Mouse (Mus musculus) gastrocnemius, adult 18-20 months (tissue): ENCODE measurements around the gene Nhsl1. TPM values are rescaled to one million over a fixed set of nuclear protein-coding genes. Genes with fewer than 3 reads are reported as not detected.
"Not testable (repeated sequence)": the region's sequence is repeated elsewhere in the genome, so short reads cannot be mapped to it uniquely, and the experiment has no call there.

ENCODE experiments used
- DNase-seq: peaks from one replicate; pipeline ENCODE4 v3.0.0; 2021; ENCODE audit warnings: low spot score
- total RNA-seq, 2 experiments: library from RNA; stranded (reverse); gene quantifications; 2 replicates each; pipeline ENCODE4 v1.2.3; 2021

Nhsl1 gene
- total RNA-seq, 2 experiments from 2014 or later: 5.8 to 6.3 TPM

DNA sequence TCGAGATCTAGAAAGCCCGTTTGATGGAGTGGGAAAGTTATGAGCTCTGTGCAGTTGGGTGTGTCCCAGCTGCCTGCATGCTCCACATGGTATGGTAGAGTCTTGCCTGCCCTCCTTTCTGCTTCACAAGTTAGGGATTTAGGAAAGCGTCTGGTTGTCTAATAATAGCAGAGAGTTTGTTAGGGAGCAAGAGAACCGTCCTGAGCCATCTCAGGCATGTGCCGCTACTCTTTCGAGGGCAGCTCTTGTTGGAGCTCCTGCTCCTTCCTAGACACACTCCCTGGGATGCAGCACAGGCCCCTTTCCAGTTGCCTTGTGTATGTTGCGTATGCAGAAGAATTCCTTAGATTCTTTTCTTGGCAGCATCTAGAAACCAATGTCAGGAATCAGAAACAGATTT is 117.2 kb downstream of the Nhsl1 start:
- no peak for DNase-seq

DNA sequence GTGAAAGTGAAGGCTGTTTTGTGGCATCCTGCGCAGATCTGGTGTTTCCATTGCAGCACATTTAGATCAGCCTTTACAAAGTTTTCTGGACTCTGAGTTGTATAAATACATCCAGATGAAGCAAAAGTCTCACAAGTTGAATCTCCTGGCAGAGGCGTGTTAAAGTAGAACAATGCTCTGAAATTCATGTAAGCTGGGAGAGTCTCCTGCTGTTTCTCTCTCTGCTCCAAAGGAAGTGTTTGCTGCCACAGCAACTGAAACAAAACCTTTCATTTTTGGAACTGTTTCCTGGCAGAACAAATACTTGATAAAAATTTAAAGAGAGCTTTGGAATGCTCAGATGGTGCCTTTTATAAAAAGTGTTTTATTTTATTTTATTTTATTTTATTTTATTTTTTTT is 118.8 kb downstream of the Nhsl1 start:
- DNase-seq: no peak

DNA sequence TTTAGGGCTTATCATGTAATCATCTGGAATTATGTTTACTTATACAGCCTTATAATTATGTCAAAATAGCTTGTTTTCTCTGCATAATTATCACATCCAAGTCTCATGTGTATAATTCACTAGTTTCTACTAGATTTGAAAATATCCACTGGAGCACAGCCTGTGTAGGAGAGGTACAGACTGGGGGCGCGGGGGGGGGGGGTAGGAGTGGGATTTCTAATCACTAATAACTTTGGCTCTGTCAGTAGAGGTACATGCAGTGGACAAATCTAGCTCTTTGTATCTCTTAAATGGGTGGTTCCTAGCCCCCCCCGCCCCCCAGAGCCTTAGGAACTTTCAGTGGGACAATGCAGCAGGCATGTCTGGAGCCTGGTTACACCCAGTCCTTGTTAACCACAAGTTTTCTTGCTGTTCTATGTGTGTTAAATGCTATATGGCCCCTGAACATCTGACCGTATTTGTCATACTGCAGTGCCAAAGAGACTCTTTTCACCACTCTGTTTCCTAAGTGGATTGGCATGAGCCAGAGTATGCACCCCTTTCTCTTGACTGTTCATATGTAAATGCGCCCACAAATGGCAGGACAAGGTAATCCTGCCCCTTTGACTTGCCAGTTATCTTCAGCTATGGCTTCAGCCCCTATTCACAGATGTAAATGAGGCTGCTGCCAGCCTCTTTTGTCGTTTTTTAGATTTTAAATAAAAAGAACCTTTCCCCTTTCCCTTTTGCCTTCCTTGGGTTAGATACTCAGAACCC is 127.0 kb downstream of the Nhsl1 start:
- DNase-seq: no peak

DNA sequence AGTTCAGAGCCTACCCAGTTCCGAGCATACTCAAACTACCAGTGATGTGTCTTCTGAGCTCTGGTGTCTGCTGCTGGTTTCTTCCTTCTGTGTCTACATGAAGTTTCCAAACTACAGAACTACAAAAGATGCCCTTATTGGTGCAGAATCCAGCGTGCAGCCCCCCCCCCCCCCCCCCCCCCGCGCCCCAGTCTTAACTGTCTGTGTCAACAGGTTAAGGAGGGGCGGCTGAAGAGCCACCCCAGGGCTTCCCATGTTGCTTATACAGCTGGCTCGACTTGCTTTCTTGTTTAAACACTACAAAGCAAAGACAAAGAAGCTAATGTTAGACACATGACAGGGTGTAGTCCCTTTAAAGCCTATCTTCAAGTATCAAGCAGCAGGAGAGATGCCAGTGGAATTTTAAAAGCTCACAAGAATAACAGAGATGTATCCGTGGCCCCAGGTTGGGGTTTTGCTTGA is 127.6 kb downstream of the Nhsl1 start:
- DNase-seq: no peak

DNA sequence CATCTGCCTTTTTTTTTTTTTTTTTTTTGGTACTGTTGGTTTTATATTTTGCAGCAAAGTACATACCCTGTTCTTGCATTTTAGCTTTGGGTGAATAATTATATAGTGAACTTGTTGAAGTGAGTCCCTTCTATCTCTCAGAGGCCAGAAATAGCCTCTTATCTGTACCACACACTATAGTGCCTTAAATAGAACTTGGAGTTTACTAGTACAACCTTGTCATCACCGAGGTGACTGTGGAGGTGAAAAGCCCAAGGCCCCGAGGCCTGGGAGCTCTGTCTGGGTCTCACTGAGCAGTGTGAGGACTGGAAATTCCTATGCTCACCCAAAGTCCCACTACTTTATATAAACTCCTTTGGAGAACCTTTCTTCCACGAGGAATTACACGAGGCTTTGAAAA is 128.5 kb downstream of the Nhsl1 start:
- DNase-seq: no peak

DNA sequence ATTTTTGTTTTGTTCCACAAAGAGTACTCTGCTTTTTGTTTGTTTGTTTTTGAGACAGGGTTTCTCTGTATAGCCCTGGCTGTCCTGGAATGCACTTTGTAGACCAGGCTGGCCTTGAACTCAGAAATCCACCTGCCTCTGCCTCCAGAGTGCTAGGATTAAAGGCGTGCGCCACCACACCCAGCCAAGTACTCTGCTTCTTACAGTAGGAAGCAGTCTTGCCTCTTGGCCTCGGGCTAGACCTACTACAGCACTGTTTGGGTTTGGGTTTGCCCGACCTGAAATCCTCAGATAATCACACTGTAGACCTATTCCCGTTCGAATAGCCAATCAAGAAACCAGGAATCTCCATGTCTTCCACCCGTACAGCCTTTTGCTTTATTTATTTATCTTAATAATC is 130.1 kb downstream of the Nhsl1 start:
- DNase-seq: not testable (repeated sequence)

DNA sequence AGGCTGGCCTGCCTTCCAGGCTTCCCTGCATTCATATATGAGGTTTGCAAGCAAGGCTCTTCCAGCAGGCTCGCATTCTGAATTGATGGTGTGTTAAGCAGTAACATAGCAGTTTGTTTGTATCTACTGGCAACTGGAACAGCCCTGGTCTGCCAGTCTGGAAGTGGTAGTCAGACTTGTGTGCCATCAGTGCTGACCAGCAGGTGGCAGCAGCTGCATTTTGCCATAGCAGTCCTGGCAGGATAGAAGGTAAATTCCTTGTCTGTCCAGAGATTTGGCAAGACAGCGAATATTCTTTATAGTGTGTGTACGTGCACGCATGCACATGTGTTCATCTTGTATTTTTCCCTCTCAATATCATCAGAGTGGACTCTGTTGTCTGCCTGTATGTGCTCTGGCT is 134.6 kb downstream of the Nhsl1 start:
- peak; percentile 76 for DNase-seq

DNA sequence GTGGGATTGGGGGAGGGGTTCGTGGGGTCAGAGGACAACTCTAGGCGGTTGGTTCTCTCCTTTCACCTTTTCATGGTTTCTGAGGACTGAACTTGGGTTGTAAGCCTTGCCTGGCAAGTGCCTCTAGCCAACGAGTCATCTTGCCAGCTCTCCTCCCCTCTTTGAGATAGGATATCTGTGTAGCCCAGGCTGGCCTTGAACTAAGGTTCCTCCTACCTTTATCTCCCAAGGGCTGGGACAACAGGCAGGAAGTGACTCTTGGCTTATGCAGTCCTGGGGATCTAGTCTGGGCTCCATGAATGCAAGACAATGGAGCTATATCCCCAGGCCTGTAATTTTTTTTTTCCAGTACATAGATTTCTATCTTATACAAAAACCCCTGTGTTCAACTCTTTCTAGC is 135.4 kb downstream of the Nhsl1 start:
- DNase-seq: no peak

DNA sequence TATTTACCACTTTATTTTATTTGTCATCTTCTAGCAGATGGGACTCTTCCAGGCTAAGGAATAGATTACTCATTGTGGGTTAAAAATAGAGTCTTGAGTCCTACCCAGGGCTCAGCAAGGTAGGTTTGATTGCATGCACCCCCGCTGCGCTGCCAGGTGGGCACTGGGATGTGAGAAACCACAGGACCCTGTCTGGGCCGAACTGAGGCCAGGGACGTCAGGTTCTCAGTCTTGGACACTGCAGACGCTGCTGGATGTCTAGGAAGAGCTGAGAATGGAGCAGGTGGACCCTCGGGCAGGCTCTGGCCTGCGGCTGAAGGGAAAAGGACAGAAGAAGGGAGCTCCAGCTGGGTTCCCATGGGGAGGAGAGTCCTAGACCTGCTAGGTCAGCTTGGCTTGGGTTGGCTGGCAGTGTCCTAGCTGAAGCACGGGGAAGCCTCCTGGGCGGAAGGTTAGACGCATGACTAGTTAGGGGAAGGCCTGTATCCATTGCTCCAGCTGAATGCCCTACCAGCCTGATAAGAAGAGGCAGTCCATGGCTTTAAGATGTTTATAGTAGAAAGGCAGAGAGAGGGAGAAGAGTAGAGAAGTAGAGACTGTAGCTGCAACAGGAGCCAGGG is 136.6 kb downstream of the Nhsl1 start:
- DNase-seq: no peak

DNA sequence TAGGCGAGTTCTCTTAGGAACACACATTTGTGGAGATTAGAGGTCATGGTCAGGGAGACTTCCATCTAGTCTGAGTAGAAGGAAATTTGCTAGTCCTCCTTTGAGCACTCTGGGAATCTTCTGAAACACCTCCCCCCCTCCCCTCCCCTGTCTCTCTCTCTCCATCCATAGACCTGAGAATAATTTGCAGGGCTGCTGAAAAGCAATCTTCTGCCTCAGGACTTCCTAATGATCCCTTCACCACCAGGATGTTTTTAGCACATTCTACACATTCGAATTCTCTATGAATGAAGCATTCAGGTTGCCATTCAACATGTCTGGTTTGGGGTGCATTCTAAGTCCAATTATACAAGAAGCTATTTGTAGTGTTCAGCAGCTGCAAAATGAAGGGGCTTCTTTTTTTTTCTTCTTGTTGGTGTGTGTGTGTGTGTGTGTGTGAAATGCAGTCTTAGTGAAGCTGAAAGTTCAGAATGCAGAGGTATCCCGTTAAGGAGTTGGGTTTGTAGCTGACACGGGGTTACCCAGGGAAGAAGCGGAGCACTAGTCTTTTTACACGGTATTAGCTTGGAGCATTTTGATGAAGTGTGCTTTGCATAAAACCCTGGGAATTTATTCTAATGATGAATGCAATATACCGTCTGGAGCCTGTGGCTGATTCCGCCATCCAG is 139.2 kb downstream of the Nhsl1 start:
- DNase-seq: no peak

DNA sequence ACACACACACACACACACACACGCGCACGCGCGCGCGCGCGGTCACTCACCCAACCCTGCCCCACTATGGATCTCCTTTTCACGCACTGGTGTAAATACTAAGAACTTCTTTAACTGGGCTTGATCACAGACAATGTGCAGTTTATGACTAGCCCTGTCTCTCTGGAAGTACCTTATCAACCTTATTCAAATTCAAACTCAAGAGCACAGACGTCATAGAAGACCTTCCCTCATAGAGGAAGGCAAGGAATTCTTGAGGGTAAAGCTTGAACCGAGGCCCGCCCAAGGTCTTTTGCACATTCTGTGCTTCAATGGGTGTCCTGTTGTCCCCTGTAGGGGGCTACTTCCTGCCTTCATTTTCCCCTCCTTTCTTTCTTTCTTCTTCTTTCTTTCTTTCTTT is 142.6 kb downstream of the Nhsl1 start:
- DNase-seq: no peak

DNA sequence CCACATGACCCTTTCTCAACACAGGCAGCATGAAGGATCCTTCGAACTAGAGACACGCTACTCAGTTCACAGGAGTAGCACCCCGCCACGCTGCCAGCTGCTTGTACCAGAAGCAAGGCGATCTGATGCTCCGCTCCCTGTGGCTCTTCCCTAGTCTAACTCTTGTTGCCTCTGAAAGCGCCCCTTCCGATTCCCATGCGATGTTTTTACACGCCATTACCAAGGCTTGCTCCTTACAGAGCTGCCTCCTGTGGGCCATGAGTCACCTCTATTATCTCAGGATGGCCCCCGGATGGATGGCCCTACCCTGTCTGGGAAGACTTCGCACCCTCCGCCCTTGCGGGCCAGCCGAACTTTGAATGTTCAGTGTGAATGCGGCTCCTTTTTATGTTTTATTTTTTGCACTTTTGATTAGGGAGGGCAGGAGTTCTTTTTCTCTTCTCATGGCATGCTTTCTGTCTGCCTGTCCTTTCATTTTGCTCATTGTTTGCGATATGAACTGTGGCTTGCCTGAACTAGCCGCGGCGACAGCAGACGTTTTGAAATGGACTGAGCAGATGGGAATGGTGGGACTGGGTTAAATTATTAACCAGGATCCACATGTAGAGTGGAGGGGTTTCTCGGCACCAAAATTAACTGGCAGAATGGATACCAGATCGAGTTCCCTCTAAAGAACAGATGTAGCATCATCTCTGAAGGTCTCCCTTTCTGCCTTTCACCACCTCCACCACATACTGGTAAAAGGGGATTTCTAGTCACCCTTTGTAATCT is 144.5 kb downstream of the Nhsl1 start:
- no peak for DNase-seq

DNA sequence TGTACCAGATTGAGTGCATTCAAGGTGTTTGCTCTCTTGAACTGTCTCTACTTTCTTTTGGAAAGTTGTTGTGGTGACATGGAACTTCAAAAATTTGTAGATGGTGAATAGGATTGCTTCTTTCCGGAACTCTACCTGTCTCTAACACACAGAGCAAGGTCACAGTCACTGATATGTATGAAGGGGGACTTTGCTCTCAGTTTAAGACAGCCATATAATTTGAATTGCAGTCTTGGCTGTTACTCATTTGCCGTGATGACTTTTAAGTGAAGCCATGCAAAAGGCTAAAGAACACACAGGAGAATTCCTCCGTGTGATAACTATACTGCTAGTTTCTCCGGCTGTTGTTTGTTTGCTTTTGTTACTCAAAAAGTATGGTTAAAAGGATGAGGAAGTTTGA is 149.6 kb downstream of the Nhsl1 start:
- DNase-seq: no peak

DNA sequence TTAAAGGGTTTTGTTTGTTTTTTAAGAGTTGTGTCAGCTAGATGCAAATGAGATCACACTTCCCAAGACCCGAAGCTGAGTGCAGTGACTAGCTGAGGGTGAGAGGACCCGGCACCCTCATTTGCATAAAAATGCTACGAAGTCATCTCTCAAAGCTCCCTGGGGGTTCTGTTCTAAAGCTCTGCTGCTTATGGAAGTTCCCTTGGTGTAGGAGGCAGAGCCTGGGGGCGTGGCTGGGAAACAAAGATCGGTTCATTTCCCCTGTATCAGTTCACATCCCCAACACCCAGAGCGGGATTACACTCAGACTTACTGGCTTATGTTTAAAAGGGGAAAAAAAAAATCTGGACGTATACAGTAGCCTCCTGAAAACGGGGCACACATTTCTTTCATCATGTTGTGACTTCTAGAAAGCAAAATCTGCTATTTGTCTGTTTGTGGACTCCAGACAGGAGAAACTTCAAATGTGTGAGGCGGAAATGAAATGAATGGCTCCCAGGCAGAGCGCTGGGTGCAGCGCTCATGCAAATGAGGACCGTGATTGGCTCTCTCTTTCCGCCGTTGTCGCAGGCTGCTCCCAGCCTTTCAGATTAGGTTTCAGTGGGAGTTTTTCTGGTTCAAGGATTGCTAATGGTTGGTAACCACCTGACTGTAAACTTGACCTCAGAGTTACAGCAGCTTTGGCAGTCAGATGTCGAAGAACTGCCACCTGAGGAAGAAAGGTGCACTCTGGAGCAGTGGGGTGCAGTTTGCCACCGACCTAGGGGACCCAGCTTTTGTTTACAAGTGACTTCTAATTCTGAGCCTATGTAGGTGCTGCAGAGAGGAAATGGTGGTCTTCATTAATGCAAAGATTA is 150.7 kb downstream of the Nhsl1 start:
- DNase-seq: peak; percentile 17

DNA sequence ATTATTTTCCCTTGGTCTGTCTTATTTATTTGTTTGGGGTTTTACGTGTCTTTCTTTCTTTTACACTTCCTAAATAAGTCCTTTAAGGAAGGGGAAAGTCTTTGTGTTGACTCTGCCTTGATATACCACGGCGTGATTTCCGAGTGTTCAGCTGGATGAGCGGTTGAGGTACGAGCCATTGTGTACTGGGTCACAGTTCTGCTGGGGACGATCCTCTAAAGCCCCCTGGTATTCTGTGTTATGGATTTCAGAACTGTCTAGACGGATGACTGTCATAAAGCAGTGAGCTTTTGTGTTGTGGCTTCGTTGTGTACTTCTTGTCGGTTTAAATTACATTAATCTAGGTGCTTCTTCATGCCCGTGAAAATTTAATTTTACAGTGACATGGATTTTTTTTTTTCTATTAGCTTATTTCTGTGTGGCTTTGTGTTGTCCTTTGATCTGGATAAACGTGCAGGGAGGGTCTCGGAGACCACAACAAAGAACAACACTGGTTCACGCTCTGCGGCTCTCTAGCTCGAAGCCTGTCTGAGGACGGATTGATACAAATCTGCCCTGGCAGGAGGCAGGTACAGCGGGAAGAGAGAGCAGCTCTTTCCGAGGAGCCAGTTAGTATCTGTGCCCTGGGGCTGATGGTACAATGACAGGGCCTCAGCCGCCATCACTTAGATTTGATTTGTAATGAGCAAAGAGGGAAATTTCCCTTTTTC is 151.7 kb downstream of the Nhsl1 start:
- no peak for DNase-seq

DNA sequence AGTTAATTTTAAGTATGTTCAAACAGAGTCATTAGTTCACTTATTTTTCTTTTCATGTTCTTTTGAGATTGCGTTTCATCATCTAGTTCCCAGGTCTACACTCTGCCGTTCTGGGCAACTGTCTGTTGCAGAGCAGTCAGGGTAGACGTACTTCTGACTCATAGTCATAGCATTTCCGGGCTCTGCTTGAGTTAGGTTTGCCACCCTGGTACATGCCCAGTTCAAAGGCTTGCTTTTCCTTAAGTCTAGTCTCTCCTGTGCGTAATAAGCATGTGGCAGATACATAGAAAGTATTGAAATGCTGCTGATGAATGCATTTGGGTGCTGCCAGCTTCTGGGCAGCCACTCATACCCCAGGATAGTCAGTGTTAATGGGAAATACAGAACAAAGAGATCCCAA is 152.9 kb downstream of the Nhsl1 start:
- no peak for DNase-seq

DNA sequence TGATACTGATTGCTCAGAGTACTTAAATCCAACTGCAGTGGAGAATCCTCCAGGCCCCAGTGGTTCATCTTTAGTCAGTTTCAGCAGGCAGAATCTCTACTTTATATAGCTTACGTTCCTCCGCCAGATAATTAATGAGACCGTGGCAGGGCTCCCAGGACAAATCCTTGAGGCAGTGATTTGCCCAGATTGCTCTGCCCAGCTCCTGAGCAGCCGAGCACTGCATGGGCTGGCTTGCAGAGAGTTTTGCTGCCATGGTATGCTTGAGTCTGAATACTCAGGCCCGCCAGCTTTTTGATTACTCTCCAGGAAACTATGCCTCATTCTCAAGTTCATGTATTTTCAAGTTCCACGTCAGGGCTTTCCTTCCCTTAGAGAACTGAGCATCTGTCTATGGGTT is 156.3 kb downstream of the Nhsl1 start:
- DNase-seq: peak; percentile 34

DNA sequence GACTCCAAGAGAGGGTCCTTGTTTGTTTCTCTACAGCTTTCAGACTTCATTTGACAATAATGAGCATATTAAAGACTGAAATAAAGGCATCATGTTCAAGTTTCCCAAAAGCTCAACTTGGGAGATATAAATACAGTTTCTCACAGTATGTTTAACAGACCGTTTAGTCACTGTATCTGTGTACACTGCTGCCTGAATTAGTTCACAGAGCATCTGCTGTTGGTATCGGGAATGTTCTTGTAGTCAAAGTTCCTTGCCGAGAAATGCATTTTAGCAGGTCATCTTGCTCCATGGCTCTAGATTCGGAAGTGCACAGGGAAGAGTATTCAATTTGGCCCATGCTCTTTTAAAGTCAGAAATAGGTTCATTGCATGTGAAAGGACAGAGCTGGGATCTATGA is 159.5 kb downstream of the Nhsl1 start:
- no peak for DNase-seq

DNA sequence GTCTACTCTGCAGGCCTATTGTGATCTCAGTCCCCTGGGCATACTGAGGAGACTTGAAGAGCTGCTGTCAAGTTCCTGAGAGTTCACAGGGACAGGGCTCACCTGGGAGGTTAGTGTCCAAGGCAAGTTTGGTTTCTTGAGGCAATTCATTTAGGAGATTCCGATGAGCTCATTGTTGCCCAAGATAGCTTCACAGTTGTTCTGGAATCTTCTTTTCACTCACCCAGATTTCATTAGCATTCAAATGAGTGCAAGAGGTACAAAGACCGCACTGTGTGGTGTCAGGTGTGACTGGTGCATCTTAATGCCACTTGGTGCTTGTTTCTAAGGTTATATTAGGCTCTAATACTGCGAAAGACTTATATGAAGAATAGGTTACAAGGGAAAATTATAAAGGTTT is 160.5 kb downstream of the Nhsl1 start:
- no peak for DNase-seq

DNA sequence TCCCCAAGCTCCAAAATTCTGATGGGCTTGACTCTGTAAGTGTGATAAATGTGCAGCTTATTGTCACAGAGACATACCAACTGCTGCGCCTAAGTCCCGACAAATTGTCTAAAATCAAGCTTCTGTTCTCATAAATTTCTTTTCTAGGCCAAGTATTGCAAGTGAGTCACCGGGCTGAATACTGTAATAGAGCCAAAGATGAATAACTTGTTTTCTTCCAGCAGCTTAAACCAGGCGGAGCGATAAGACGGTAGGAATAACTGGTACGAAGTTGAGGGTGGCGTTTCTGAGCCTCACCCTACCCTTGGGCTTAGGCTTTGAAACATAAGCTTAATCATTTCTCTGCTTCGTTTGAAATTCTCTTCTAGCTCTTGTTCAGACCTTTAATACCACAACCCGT is 162.1 kb downstream of the Nhsl1 start:
- peak; percentile 22 for DNase-seq
